ENCODE assay signal across 31 mouse cellular contexts in the genomic region with DNA sequence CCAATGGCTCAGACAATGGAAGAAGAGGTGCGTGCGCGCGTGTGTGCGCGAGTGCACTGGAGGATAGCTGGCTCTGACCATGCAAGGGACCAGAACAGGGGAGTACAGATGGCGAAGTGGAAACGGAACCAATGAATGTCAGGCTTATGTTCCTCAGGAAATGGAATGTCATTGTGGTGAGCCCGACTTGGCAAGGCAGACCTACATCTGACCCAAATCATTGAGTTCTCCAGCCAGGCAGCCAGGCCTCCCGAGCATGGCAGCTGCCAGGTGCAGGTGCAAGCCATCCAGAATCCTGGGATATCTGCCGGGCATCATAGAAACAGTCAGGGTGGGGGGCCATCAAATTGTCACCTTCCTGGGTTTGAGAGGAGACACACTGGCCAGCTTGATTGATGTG. TPM values are rescaled to one million over a fixed set of nuclear protein-coding genes. Genes with fewer than 3 reads are reported as not detected.
A peak's percentile ranks its signal among the peaks of the same experiment; 100 is the strongest.
DNase-seq lines count a peak whose midpoint lies in the region; ATAC-seq lines count a peak whose summit lies in the region.
"Had no signal": no experiment of that assay in that cellular context is flagged by ENCODE, and none has a peak within 500 bp of the region (broad histone marks: within the 10 kb centered on the region; RNA-seq: fewer than 3 reads in every experiment).

No protein-coding gene starts in this region.

- no peaks in the 10 kb centered on the region for H3K36me3 ChIP-seq in forebrain, embryonic 10.5 days (replicated peaks)
- H3K36me3 ChIP-seq in forebrain, embryonic 13.5 days (ENCODE audit: poor library complexity, severe bottlenecking), result no peaks in the 10 kb centered on the region
- H3K36me3 ChIP-seq: embryonic facial prominence, embryonic 13.5 days; heart, embryonic 10.5 days; heart, embryonic 15.5 days; limb, embryonic 13.5 days; liver, embryonic 13.5 days; midbrain, embryonic 10.5 days; midbrain, embryonic 15.5 days; neural tube, embryonic 12.5 days had no signal

- H3K9ac ChIP-seq in forebrain, embryonic 13.5 days, result no peak overlapping the region
- H3K9ac ChIP-seq: embryonic facial prominence, embryonic 13.5 days; forebrain, postnatal 0 days; heart, embryonic 15.5 days; hindbrain, embryonic 14.5 days; limb, embryonic 13.5 days; liver, embryonic 13.5 days; midbrain, embryonic 15.5 days; neural tube, embryonic 12.5 days had no signal

- WGBS in forebrain, embryonic 10.5 days, result 95% methylated on average over 11 of the region's 11 CpGs
- WGBS in forebrain, embryonic 13.5 days, result 88% methylated on average over 11 of the region's 11 CpGs

- no peak overlapping the region for H3K4me2 ChIP-seq in forebrain, embryonic 13.5 days
- H3K4me2 ChIP-seq: embryonic facial prominence, embryonic 13.5 days; heart, embryonic 15.5 days; hindbrain, embryonic 14.5 days; limb, embryonic 13.5 days; liver, embryonic 13.5 days; midbrain, embryonic 15.5 days; neural tube, embryonic 12.5 days had no signal

- ATAC-seq in forebrain, embryonic 13.5 days, result no peak
- ATAC-seq in granulocyte monocyte progenitor cell, adult 5-6 weeks (replicated peaks; ENCODE audit: poor library complexity, severe bottlenecking), result peak; percentile 83
- ATAC-seq: activated CD4-positive, CD25-positive, alpha-beta regulatory T cell, adult 4 months; forebrain, postnatal 0 days; lung, postnatal 0 days; midbrain, embryonic 15.5 days had no signal

- no peak overlapping the region for H3K4me3 ChIP-seq in forebrain, embryonic 10.5 days
- no peak overlapping the region for H3K4me3 ChIP-seq in forebrain, embryonic 13.5 days
- H3K4me3 ChIP-seq: embryonic facial prominence, embryonic 13.5 days; heart, embryonic 10.5 days; heart, embryonic 15.5 days; limb, embryonic 13.5 days; liver, embryonic 13.5 days; midbrain, embryonic 10.5 days; midbrain, embryonic 15.5 days; neural tube, embryonic 12.5 days had no signal

- no peaks in the 10 kb centered on the region for H3K9me3 ChIP-seq in forebrain, embryonic 10.5 days
- H3K9me3 ChIP-seq in forebrain, embryonic 13.5 days (replicated peaks), result no peaks in the 10 kb centered on the region
- H3K9me3 ChIP-seq: embryonic facial prominence, embryonic 13.5 days; heart, embryonic 10.5 days; heart, embryonic 15.5 days; limb, embryonic 13.5 days; liver, embryonic 13.5 days; midbrain, embryonic 10.5 days; midbrain, embryonic 15.5 days; neural tube, embryonic 12.5 days had no signal

- H3K27ac ChIP-seq in forebrain, embryonic 10.5 days, result 0 out of 2 replicates have a peak overlapping the region, but pooled peaks have one; percentile 3
- no peak overlapping the region for H3K27ac ChIP-seq in forebrain, embryonic 13.5 days
- H3K27ac ChIP-seq: embryonic facial prominence, embryonic 13.5 days; heart, embryonic 10.5 days; heart, embryonic 15.5 days; hindbrain, embryonic 14.5 days; limb, embryonic 13.5 days; liver, embryonic 13.5 days; midbrain, embryonic 10.5 days; midbrain, embryonic 15.5 days; neural tube, embryonic 12.5 days had no signal

- DNase-seq in forebrain, embryonic 10.5 days (ENCODE audit: extremely low spot score, low spot score), result no peak
- DNase-seq in brain, adult 2 months (ENCODE audit: low read depth, low spot score), result peak; percentile 35
- DNase-seq in cerebellum, adult 9-11 months, result peak; percentile 52
- DNase-seq in liver, result no peak
- no peak for DNase-seq in layer of hippocampus, adult 18-20 months (ENCODE audit: low spot score in 2 of 2)
- no peak for DNase-seq in testis, postnatal 14 days (ENCODE audit: low spot score)
- DNase-seq: adrenal gland, adult 2 months; adrenal gland, postnatal 36 days; forebrain, postnatal 0 days; heart, postnatal 36 days; kidney, adult 11 months; kidney, postnatal 25 days; liver, embryonic 13.5 days; lung, adult 18-20 months; lung, postnatal 4 days; right cerebral cortex, adult 18-20 months; spleen, adult 18-20 months; thymus, adult 18-20 months; thymus, postnatal 36 days had no signal

- H3K27me3 ChIP-seq in forebrain, embryonic 10.5 days (ENCODE audit: poor library complexity, severe bottlenecking), result no peaks in the 10 kb centered on the region
- H3K27me3 ChIP-seq in forebrain, embryonic 13.5 days, result no peaks in the 10 kb centered on the region
- H3K27me3 ChIP-seq: liver, embryonic 13.5 days; midbrain, embryonic 15.5 days; neural tube, embryonic 12.5 days had no signal

- peaks cover 54% of the 10 kb centered on the region for H3K4me1 ChIP-seq in forebrain, embryonic 10.5 days
- peaks cover 6% of the 10 kb centered on the region for H3K4me1 ChIP-seq in forebrain, embryonic 13.5 days
- H3K4me1 ChIP-seq: heart, embryonic 15.5 days; liver, embryonic 13.5 days had no signal

RNA-seq across cellular contexts. Expression of a gene that starts 21.8 kb away (rescaled TPM):
- 293 and 297 TPM in 2 replicates for polyA plus RNA-seq in forebrain, embryonic 10.5 days (2016; fragmentation: Nextera tagmentation; extraction: Ambion mirVana)
- polyA plus RNA-seq in forebrain, embryonic 13.5 days (2015; fragmentation: Nextera tagmentation; extraction: Ambion mirVana), result 172 and 179 TPM in 2 replicates
- 59.2 and 97.0 TPM in 2 replicates for total RNA-seq in granulocyte monocyte progenitor cell, adult 5-6 weeks (2014; fragmentation: Nextera tagmentation)
- total RNA-seq in granulocyte monocyte progenitor cell, adult 5-6 weeks (2017), result 120 and 136 TPM in 2 replicates
- total RNA-seq in layer of hippocampus, adult 18-20 months (2021), result 1 to 10 TPM; 1.3 to 1.8 TPM

RNA-seq across cellular contexts. Expression of a gene that starts 24.1 kb away (rescaled TPM):
- polyA plus RNA-seq in forebrain, embryonic 10.5 days (2016; fragmentation: Nextera tagmentation; extraction: Ambion mirVana), result 16.4 and 17.5 TPM in 2 replicates
- polyA plus RNA-seq in forebrain, embryonic 13.5 days (2015; fragmentation: Nextera tagmentation; extraction: Ambion mirVana), result 13.9 and 16.3 TPM in 2 replicates
- 6.9 and 14.1 TPM in 2 replicates for total RNA-seq in granulocyte monocyte progenitor cell, adult 5-6 weeks (2014; fragmentation: Nextera tagmentation)
- 6.3 and 10.5 TPM in 2 replicates for total RNA-seq in granulocyte monocyte progenitor cell, adult 5-6 weeks (2017)
- 10 to 100 TPM; 21.1 to 24.9 TPM for total RNA-seq in layer of hippocampus, adult 18-20 months (2021)

RNA-seq across cellular contexts. Expression of a gene that starts 25.3 kb away (rescaled TPM):
- polyA plus RNA-seq in forebrain, embryonic 10.5 days (2016; fragmentation: Nextera tagmentation; extraction: Ambion mirVana), result 40.0 and 46.8 TPM in 2 replicates
- polyA plus RNA-seq in forebrain, embryonic 13.5 days (2015; fragmentation: Nextera tagmentation; extraction: Ambion mirVana), result 4.9 and 8.5 TPM in 2 replicates
- total RNA-seq in granulocyte monocyte progenitor cell, adult 5-6 weeks (2014; fragmentation: Nextera tagmentation), result 4.0 TPM in 1 of 2 replicates, not detected in the other
- 0.86 and 1.2 TPM in 2 replicates for total RNA-seq in granulocyte monocyte progenitor cell, adult 5-6 weeks (2017)
- 1 to 10 TPM; 8.2 to 8.3 TPM for total RNA-seq in layer of hippocampus, adult 18-20 months (2021)
- polyA plus RNA-seq: activated CD4-positive, CD25-positive, alpha-beta regulatory T cell, adult 4 months had no signal

RNA-seq across cellular contexts. Expression of a gene that starts 55.4 kb away (rescaled TPM):
- polyA plus RNA-seq in forebrain, embryonic 10.5 days (2016; fragmentation: Nextera tagmentation; extraction: Ambion mirVana), result 99.7 and 107 TPM in 2 replicates
- polyA plus RNA-seq in forebrain, embryonic 13.5 days (2015; fragmentation: Nextera tagmentation; extraction: Ambion mirVana), result 83.2 and 90.8 TPM in 2 replicates
- 67.9 and 84.5 TPM in 2 replicates for total RNA-seq in granulocyte monocyte progenitor cell, adult 5-6 weeks (2014; fragmentation: Nextera tagmentation)
- 161 and 163 TPM in 2 replicates for total RNA-seq in granulocyte monocyte progenitor cell, adult 5-6 weeks (2017)
- total RNA-seq in layer of hippocampus, adult 18-20 months (2021), result 10 to 100 TPM; 54.8 to 62.3 TPM

Comparison
In these comparisons a context has a peak if more than half of its experiments do, and no peak if none do; other contexts are left out.
1. DNase-seq: peak in brain, adult 2 months (single experiment) and cerebellum, adult 9-11 months (single experiment); none in forebrain, embryonic 10.5 days (single experiment), liver (single experiment), layer of hippocampus, adult 18-20 months (0 of 2) and testis, postnatal 14 days (single experiment).
2. RNA of a gene that starts 21.8 kb away (total RNA-seq): 59.2 to 136 TPM in granulocyte monocyte progenitor cell, adult 5-6 weeks; 1.3 to 1.8 TPM in layer of hippocampus, adult 18-20 months; every median in the first group is over 10 times any median in the second.